Mouse (Mus musculus) lung, postnatal 14 days (tissue): Measurements from ENCODE around the gene Klk10.

Experiments used
- DNase-seq: peaks from one replicate; pipeline ENCODE4 v3.0.0; 2021

Gene Klk10

DNA sequence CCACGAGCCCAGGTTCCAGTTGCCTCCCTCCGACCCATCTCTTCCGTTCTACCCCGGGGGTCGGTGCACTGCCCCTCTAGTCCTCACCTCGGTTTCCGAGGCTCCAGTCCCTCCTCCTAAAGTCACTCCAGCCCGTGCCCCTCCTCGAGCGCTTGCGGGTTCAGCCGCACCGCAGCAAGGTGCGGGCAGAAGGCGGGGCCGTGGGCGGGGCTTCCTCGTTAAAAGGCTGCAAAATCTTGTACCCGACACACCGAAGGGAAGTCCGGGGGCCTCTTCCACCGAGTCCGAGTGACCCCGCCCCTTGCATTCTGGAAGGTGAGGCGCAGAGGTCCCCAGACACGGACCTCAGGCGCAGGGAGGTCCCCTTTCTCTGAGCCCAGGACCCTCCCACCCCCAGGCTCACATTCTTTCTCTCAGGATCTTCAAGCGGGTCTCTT is 16.5 kb downstream of the Klk10 start, which contains the start of gene Klk8:
Gene Klk8 (plus strand): TSS at position 245 of the 437 bp plus-strand sequence.
- peak; percentile 35 for DNase-seq

DNA sequence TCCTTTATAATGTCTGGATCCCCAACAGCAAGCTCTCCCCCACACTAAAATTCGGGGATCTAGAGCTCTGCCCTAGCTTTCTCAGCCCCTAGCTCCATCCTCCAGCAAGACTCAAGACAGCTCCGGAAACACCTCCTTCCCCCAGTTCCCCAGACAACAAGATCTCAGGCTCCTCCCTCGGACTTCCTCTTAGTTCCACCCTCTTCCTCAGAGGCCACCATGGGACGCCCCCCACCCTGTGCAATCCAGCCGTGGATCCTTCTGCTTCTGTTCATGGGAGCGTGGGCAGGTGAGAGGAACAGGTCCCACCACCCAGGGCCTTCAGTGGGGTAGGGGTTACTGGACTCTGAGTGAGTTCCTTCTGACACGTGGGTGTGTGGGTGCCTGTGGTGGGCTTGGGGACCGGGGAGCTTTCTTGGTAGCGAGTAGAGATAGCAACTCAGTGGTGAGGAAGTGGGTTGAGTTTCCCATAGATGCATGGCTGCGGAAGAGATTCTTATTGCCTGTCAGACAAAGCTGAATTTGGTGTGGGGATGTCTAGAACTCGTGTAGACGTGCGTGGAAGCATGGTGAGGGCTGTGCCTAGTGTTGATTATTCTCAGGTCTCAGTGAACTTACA is 17.1 kb downstream of the Klk10 start:
- DNase-seq = peak; percentile 17

DNA sequence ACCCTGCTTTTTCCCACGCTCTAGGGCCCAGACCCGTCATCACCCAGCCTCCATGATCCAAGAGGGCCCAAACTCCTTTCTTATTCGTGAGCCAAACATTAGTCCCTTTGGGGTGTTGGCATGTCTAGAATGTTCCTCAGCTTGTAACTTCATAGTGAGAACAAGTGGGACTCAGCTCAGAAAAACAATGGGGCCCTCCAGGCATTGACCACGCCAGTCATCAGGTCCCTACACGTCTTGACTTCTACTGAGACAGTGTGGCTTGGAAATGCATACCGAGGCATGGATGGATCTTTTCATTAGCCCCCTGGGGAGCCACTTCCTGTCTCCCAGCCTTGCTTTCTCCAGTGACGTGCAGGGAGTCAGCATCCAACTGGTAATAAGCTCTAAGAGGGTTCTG is 19.0 kb downstream of the Klk10 start:
- no peak for DNase-seq

DNA sequence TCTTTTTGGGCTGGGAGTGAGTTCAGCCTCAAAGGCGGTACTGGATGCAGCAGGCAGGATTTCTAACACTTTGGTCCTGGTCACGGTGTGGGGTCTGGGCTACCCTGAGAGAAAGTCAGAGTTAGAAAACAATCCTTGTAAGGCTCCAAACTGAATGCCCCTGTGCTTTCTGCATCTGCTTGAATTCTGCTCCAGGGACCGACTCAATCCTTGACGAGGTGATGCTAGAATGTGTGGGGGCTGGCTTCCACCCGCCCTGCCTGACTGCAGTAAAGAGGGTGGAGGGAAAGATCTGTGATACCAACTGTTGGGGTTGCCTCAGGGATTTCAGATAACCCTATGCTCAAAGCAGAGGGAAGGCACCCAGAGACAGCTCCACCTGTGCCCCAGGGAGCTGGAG is 30.2 kb downstream of the Klk10 start, which contains the start of gene Klk7:
Gene Klk7 (plus strand): TSS at position 301 of the 400 bp plus-strand sequence.
- DNase-seq = no peak

DNA sequence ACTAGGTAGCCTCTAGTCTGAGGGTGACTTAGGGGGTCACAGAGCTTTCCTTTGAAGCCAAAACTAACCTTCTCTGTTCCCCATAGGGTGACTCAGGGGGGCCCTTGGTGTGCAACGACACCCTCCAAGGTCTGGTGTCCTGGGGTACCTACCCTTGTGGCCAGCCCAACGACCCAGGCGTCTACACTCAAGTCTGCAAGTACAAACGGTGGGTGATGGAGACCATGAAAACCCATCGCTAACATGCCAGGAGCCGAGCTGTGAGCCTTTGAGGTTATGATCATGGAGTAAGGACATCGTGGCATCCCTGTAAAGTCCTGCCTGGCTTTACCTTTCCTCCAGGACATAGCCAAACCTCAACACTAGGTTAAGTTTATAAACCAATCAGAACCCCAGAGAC is 34.4 kb downstream of the Klk10 start:
- no peak for DNase-seq

DNA sequence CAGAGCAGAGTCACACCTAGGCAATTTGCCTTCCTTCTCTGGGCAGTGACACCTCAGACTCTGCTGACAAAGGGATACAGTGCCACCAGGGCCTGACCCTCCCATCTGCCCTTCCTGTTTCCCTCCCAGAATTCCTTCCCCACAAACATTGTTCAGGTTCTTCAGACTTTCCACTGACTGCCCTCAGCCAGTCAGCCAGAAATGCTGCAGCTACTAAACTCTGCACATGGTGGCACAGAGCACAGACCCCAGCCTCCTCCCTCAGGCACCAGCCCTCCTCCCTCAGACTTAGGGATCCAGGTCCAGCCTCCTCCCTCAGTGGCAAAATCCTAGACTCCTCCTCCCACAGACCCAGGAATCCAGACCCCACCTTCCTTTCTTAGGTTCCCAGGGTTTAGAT is 35.9 kb downstream of the Klk10 start:
- DNase-seq = no peak

DNA sequence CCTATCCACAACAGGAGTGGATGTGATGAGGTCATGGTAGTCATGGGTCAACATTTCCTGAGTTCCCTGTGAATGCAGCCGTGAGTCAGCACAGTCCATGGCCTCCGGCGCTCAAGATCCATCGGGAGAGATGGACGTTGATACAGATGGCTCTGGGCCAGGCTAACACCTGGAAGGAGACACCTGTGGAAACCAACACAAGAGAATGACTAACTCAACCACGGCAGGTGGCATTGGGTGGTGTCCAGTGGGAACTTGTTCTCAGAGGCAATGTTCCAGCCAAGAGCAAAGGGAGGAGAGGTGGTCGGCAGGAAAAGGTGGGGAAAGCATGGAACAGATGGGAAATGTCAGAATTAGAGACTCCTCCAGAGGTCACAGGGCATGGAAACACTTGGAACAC is 40.7 kb downstream of the Klk10 start:
- no peak for DNase-seq

DNA sequence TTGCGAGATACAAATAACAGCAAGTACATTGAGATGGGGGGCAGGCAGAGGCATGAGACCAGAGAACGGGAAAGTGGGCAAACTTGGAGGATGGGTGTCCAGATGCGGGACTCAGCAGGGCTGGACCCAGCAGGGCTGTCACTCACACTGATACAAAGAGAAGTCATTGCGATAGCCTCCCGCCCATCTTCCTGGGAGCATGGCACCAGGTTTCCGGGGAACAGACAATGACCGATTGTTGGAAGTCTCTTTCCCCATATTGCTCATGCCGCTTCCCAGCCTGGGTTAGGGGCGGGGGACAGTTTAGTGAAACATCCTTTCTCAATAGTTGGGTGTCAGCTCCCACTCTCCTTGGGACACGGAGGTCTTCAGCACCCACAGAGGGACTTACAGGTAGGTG is 43.4 kb downstream of the Klk10 start, which contains the start of gene Klk6:
Gene Klk6 (plus strand): TSS at position 301 of the 400 bp plus-strand sequence.
- DNase-seq = no peak

DNA sequence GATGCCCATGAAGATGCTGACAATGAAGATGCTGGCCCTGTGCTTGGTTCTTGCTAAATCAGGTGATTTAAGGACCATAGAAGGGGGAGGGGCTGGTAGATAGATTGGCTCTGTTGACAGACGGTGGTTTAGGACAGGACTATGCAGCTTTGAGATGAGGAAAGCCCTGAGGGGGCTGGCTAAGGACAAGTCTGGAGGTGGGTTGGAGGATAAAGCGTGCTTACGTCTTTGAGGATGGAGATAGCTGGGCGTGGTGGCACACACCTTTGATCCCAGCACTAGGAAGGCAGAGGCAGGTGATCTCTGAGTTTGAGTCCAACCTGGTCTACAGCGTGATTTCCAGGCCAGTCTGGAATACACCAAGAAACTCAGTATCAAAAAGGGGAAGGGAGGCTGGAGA is 45.2 kb downstream of the Klk10 start:
- DNase-seq = no peak

DNA sequence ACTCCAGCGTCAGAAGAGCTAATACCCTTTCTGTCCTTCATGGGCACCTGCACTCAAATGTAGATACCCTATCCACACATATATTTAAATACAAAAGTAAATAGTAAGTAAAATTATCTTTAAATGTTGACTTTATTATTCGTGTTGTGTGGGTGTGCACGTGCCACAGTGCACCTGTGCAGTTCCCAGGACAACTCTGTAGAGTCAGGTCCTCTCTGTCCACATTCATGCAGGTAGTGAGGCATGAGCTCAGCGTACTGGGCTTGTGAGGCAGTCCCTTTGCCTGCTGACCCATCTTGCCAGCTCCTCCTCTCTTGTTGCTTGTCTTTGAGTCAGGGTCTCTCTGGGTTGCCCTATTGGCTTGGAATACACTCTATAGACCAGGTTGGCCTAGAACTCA is 46.9 kb downstream of the Klk10 start:
- DNase-seq = no peak

DNA sequence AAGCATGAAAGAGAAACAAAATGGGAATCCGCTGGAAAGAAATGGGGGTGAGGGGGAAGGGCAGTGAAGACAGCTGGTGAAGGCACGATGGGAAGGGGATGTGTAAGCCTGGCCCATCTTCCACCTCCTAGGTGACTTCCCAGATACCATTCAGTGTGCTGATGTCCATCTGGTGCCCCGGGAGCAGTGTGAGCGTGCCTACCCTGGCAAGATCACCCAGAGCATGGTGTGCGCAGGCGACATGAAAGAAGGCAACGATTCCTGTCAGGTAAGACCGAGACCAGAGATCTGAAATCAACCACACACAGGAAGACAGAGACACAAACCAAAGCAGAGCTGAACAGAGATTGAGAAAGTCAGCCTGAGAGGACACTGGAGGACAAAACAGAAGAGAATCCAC is 48.2 kb downstream of the Klk10 start:
- DNase-seq = no peak
